Mouse (Mus musculus): Measurements from ENCODE around the gene Mcub.

DNA sequence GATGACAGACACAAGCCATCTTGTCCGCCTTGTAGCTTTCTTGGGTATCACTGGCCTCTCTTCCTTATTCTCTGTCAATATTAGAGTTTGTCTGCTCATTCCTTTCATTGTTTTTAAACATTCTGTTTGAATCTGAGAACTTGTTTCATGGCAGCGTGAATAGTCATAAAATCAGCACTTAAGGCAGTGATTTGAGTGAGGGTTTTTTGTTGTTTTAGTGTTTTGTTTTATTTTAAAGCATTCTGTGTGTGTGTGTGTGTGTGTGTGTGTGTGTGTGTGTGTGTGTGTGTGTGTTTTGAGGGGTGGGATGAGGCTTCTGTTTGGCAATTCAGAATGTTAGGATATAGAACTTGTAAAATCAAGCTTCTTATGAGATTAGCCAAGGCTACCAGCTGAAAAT, 90.1 kb downstream of the Mcub start:
- TF ChIP-seq POLR2A (IDR thresholded peaks at IDR 0.05; ENCODE audit: borderline replicate concordance, extremely low read depth, insufficient read depth, insufficient read length, poor library complexity, severe bottlenecking) (no peak), CTCF (IDR thresholded peaks at IDR 0.05; ENCODE audit: borderline replicate concordance, extremely low read depth, insufficient read depth, insufficient read length) (no peak)
